Mouse (Mus musculus): ENCODE measurements around the gene Spata9. TPM values are rescaled to one million over a fixed set of nuclear protein-coding genes. Genes with fewer than 3 reads are reported as not detected.

Spata9 gene
- polyA plus RNA-seq, 1 experiment: 0.56 TPM

GRCm38 (mm10) chr13:75992169-75993028 lies 25.4 kb downstream of the Spata9 start:
- peak; percentile 94 for DNase-seq (ENCODE audit: low read depth)
- TF ChIP-seq CTCF (IDR thresholded peaks at IDR 0.05; ENCODE audit: borderline replicate concordance, extremely low read depth, insufficient read depth, insufficient read length) (no peak), POLR2A (IDR thresholded peaks at IDR 0.05; ENCODE audit: borderline replicate concordance, extremely low read depth, insufficient read depth, insufficient read length, poor library complexity, severe bottlenecking) (no peak)

- no peak for TF ChIP-seq POLR2A (IDR thresholded peaks at IDR 0.05; ENCODE audit: borderline replicate concordance, extremely low read depth, insufficient read depth, insufficient read length, poor library complexity, severe bottlenecking)
- TF ChIP-seq CTCF (IDR thresholded peaks at IDR 0.05; ENCODE audit: borderline replicate concordance, extremely low read depth, insufficient read depth, insufficient read length): no peak
- no peak for DNase-seq (ENCODE audit: low read depth)
Measured at GRCm38 (mm10) chr13:76003272-76003671, 36.3 kb downstream of the Spata9 start.

GRCm38 (mm10) chr13:76014511-76014910 lies 47.6 kb downstream of the Spata9 start:
- DNase-seq (ENCODE audit: low read depth): no peak
- TF ChIP-seq POLR2A (IDR thresholded peaks at IDR 0.05; ENCODE audit: borderline replicate concordance, extremely low read depth, insufficient read depth, insufficient read length, poor library complexity, severe bottlenecking): no peak
- TF ChIP-seq CTCF (IDR thresholded peaks at IDR 0.05; ENCODE audit: borderline replicate concordance, extremely low read depth, insufficient read depth, insufficient read length): no peak

- TF ChIP-seq CTCF (IDR thresholded peaks at IDR 0.05; ENCODE audit: borderline replicate concordance, extremely low read depth, insufficient read depth, insufficient read length): no peak
- no peak for TF ChIP-seq POLR2A (IDR thresholded peaks at IDR 0.05; ENCODE audit: borderline replicate concordance, extremely low read depth, insufficient read depth, insufficient read length, poor library complexity, severe bottlenecking)
- DNase-seq (ENCODE audit: low read depth): peak; percentile 21
Measured at GRCm38 (mm10) chr13:76017465-76017864, 50.5 kb downstream of the Spata9 start.

- peak; percentile 99 for DNase-seq (ENCODE audit: low read depth)
- TF ChIP-seq CTCF (IDR thresholded peaks at IDR 0.05; ENCODE audit: borderline replicate concordance, extremely low read depth, insufficient read depth, insufficient read length) (no peak), POLR2A (IDR thresholded peaks at IDR 0.05; ENCODE audit: borderline replicate concordance, extremely low read depth, insufficient read depth, insufficient read length, poor library complexity, severe bottlenecking) (peak; percentile 82; the same call in 1 of the 2 replicates)
Measured at GRCm38 (mm10) chr13:76017974-76018843, 51.3 kb downstream of the Spata9 start, which contains the start of gene Rfesd. Rfesd (minus strand) TSS chr13:76018719.

GRCm38 (mm10) chr13:76018844-76019400 lies 52.0 kb downstream of the Spata9 start:
- TF ChIP-seq POLR2A (IDR thresholded peaks at IDR 0.05; ENCODE audit: borderline replicate concordance, extremely low read depth, insufficient read depth, insufficient read length, poor library complexity, severe bottlenecking): no peak
- no peak for TF ChIP-seq CTCF (IDR thresholded peaks at IDR 0.05; ENCODE audit: borderline replicate concordance, extremely low read depth, insufficient read depth, insufficient read length)
- no peak for DNase-seq (ENCODE audit: low read depth)

GRCm38 (mm10) chr13:76021782-76022181 lies 54.8 kb downstream of the Spata9 start:
- peak; percentile 23 for DNase-seq (ENCODE audit: low read depth)
- TF ChIP-seq POLR2A (IDR thresholded peaks at IDR 0.05; ENCODE audit: borderline replicate concordance, extremely low read depth, insufficient read depth, insufficient read length, poor library complexity, severe bottlenecking): no peak
- TF ChIP-seq CTCF (IDR thresholded peaks at IDR 0.05; ENCODE audit: borderline replicate concordance, extremely low read depth, insufficient read depth, insufficient read length): no peak

GRCm38 (mm10) chr13:76024588-76024987 lies 57.6 kb downstream of the Spata9 start:
- DNase-seq (ENCODE audit: low read depth): no peak
- TF ChIP-seq CTCF (IDR thresholded peaks at IDR 0.05; ENCODE audit: borderline replicate concordance, extremely low read depth, insufficient read depth, insufficient read length) (no peak), POLR2A (IDR thresholded peaks at IDR 0.05; ENCODE audit: borderline replicate concordance, extremely low read depth, insufficient read depth, insufficient read length, poor library complexity, severe bottlenecking) (no peak)

- DNase-seq (ENCODE audit: low read depth): no peak
- TF ChIP-seq CTCF (IDR thresholded peaks at IDR 0.05; ENCODE audit: borderline replicate concordance, extremely low read depth, insufficient read depth, insufficient read length): no peak
- no peak for TF ChIP-seq POLR2A (IDR thresholded peaks at IDR 0.05; ENCODE audit: borderline replicate concordance, extremely low read depth, insufficient read depth, insufficient read length, poor library complexity, severe bottlenecking)
Measured at GRCm38 (mm10) chr13:76042455-76042854, 75.5 kb downstream of the Spata9 start.

- DNase-seq (ENCODE audit: low read depth): no peak
- no peak for TF ChIP-seq POLR2A (IDR thresholded peaks at IDR 0.05; ENCODE audit: borderline replicate concordance, extremely low read depth, insufficient read depth, insufficient read length, poor library complexity, severe bottlenecking)
- TF ChIP-seq CTCF (IDR thresholded peaks at IDR 0.05; ENCODE audit: borderline replicate concordance, extremely low read depth, insufficient read depth, insufficient read length): no peak
Measured at GRCm38 (mm10) chr13:76044971-76045370, 78.0 kb downstream of the Spata9 start.

Other genes with a start within 250 kb of the Spata9 start
- 29.2 and 36.0 TPM in 2 replicates for gene Glrx, start 127.3 kb upstream of the Spata9 start, polyA plus RNA-seq (2012; rRNA removed)
- gene Rhobtb3, start 23.2 kb upstream of the Spata9 start, polyA plus RNA-seq (2012; rRNA removed): 22.4 and 25.3 TPM in 2 replicates
- 10.8 TPM in 2 replicates for gene Rfesd, start 51.6 kb downstream of the Spata9 start, polyA plus RNA-seq (2012; rRNA removed)
- gene Gpr150, start 89.8 kb downstream of the Spata9 start, polyA plus RNA-seq (2012; rRNA removed): 0.95 and 1.0 TPM in 2 replicates
- gene Arsk, start 131.5 kb downstream of the Spata9 start, polyA plus RNA-seq (2012; rRNA removed): 3.9 and 4.0 TPM in 2 replicates
- gene Ttc37, start 131.6 kb downstream of the Spata9 start, polyA plus RNA-seq (2012; rRNA removed): 12.9 and 13.2 TPM in 2 replicates

All from brain, embryonic 14.5 days (tissue).